Mouse (Mus musculus): ENCODE results near the gene Arhgef18.

Gene Arhgef18

GRCm38 (mm10) chr8:3451992-3452391, 59.2 kb downstream of the Arhgef18 start:
- DNase-seq (ENCODE audit: low spot score) = no peak

GRCm38 (mm10) chr8:3463248-3463647, 70.4 kb downstream of the Arhgef18 start:
- DNase-seq (ENCODE audit: low spot score) = no peak

- no peak for DNase-seq (ENCODE audit: low spot score)
Measured at GRCm38 (mm10) chr8:3464309-3464708, 71.5 kb downstream of the Arhgef18 start.

GRCm38 (mm10) chr8:3467006-3467885, 74.4 kb downstream of the Arhgef18 start, which contains the start of gene Pex11g:
TSS of gene Pex11g (minus strand) at chr8:3467680.
- DNase-seq (ENCODE audit: low spot score) = peak; percentile 97

- DNase-seq (ENCODE audit: low spot score) = no peak
Measured at GRCm38 (mm10) chr8:3467886-3468545, 75.2 kb downstream of the Arhgef18 start.

GRCm38 (mm10) chr8:3468838-3469237, 76.0 kb downstream of the Arhgef18 start:
- DNase-seq (ENCODE audit: low spot score) = no peak

- DNase-seq (ENCODE audit: low spot score) = no peak
Measured at GRCm38 (mm10) chr8:3470562-3470961, 77.8 kb downstream of the Arhgef18 start, which contains the start of gene Tex45. TSS of gene Tex45 (plus strand) at chr8:3470862.

- no peak for DNase-seq (ENCODE audit: low spot score)
Measured at GRCm38 (mm10) chr8:3475715-3476429, 83.1 kb downstream of the Arhgef18 start.

- DNase-seq (ENCODE audit: low spot score) = no peak
Measured at GRCm38 (mm10) chr8:3480221-3480785, 87.5 kb downstream of the Arhgef18 start.

- DNase-seq (ENCODE audit: low spot score) = no peak
Measured at GRCm38 (mm10) chr8:3481605-3482004, 88.8 kb downstream of the Arhgef18 start.

GRCm38 (mm10) chr8:3482240-3482740, 89.5 kb downstream of the Arhgef18 start:
- no peak for DNase-seq (ENCODE audit: low spot score)

- no peak for DNase-seq (ENCODE audit: low spot score)
Measured at GRCm38 (mm10) chr8:3483546-3483945, 90.7 kb downstream of the Arhgef18 start.

GRCm38 (mm10) chr8:3485192-3485591, 92.4 kb downstream of the Arhgef18 start:
- DNase-seq (ENCODE audit: low spot score) = no peak

GRCm38 (mm10) chr8:3492901-3493844, 100.4 kb downstream of the Arhgef18 start, which contains the start of gene Zfp358:
TSS of gene Zfp358 (plus strand) at chr8:3493138.
- peak; percentile 82 for DNase-seq (ENCODE audit: low spot score)

GRCm38 (mm10) chr8:3493845-3494208, 101.0 kb downstream of the Arhgef18 start:
- no peak for DNase-seq (ENCODE audit: low spot score)

- DNase-seq (ENCODE audit: low spot score) = no peak
Measured at GRCm38 (mm10) chr8:3495578-3496427, 103.0 kb downstream of the Arhgef18 start.

GRCm38 (mm10) chr8:3496428-3496748, 103.6 kb downstream of the Arhgef18 start:
- DNase-seq (ENCODE audit: low spot score) = no peak

GRCm38 (mm10) chr8:3498583-3498982, 105.8 kb downstream of the Arhgef18 start:
- no peak for DNase-seq (ENCODE audit: low spot score)

- DNase-seq (ENCODE audit: low spot score) = no peak
Measured at GRCm38 (mm10) chr8:3499751-3500150, 106.9 kb downstream of the Arhgef18 start.
